Mouse (Mus musculus) neutrophil, adult 5-6 weeks (primary cell): ENCODE results near the gene Arpc1a. TPM values are rescaled to one million over a fixed set of nuclear protein-coding genes. Genes with fewer than 3 reads are reported as not detected.
"Not testable (repeated sequence)": the region's sequence is repeated elsewhere in the genome, so short reads cannot be mapped to it uniquely, and the experiment has no call there.

Experiments used
- ATAC-seq: fragments of 151-379, 151-347 bp; 2 replicates; pipeline ENCODE4 v1.8.0; 2017; ENCODE audit warnings: mild to moderate bottlenecking, moderate TSS enrichment; ENCODE audit not compliant: insufficient number of reproducible peaks, poor library complexity, low FRiP score, severe bottlenecking; ENCODE audit errors: extremely low read depth
- total RNA-seq: library from RNA; stranded (forward); fragments of 200-1000 nt; gene quantifications from 2 replicates; pipeline ENCODE4 v1.2.3, GENCODE M21; 2017

Arpc1a gene
- total RNA-seq: 71.2 and 79.7 TPM in 2 replicates

DNA sequence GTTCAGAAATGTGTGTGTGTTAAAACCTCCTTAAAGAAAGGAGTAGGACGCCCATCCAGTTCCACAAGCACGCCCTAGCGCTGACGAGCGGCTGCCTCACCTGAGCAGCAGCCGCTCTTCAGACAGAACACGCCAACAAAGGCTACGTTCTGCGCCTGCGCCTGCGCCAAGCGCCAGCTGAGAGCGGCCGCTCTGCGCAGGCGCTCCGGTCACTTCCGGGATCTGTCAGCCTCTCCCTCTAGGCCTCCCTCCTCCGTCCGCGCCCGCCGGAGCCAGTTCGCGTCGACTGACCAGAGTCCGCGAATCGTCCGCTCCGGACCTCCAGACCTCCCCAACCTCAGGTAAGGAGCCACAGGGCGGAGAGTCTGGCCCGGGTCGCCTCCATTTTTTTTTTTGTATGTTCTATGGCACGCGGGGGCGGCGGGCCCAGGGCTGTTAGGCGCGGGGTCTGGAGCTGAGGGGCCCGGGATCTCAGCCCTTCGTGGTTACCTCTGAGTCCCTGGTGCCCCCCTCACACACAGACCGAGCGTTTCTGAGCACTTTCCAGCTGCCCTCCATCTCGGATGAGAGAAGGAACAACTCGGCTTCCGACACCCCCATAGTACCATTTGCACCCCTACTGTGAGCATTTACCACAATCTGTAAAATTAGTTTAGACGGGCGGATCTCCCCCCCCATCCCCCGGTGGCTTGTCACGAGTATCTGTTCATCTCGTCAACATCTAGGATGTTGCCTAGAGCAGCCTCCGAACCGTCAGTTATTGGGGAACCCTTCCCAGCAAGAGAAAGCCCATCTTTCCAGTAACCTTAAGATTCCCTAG, at the start of gene Arpc1a, which contains the start of gene Kpna7:
Gene Arpc1a, plus strand, starts transcription at position 199 of the 820 bp plus-strand sequence.
Gene Kpna7, minus strand, starts transcription at position 399 of the 820 bp plus-strand sequence.
- peak; percentile 92 for ATAC-seq

- no peak for ATAC-seq
These were observed 42.0 kb upstream of the Arpc1a start for GRCm38 (mm10) chr5:145041628-145042027.

- ATAC-seq: not testable (repeated sequence)
These were observed 40.9 kb upstream of the Arpc1a start, which contains the start of gene 1700018F24Rik for GRCm38 (mm10) chr5:145042690-145043089. 1700018F24Rik (plus strand) TSS chr5:145042990.

DNA sequence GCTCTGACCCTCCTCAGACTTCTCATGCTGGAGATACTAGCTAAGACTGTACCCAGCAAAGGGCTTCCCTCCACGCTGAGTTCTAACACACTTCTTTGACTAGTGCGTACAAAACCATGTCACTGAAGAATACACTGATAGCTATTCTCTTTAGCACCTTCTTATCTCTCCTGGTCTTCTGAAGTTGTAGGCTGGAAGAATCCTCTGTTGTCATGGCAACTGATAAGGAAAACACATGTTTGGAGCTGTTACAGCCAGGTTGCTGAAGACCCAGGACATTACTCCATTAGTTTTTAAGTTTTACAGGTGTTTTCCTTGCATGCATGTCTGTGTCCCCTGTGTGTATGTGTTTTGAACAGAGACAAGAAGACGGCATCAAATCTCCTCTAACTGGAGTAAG, 29.4 kb upstream of the Arpc1a start:
- not testable (repeated sequence) for ATAC-seq

DNA sequence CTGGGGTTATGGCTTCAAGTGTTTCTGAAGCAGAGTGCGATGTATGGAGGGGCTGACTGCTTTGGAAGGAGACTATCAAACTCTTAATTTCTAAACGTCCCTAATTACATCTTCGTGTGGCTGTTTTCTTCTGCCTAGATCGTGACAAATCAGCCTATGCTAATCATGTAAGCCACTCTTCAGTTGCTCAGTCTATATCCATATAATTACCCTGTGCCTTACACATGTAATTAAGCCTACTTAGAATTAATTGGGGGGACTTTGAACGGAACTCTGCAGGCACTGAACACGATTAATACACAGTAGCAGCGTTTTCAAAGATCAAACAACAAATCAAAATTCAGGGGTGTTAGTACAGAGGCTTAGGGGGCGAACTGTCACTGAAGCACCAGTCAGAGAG, 25.7 kb upstream of the Arpc1a start:
- no peak for ATAC-seq

DNA sequence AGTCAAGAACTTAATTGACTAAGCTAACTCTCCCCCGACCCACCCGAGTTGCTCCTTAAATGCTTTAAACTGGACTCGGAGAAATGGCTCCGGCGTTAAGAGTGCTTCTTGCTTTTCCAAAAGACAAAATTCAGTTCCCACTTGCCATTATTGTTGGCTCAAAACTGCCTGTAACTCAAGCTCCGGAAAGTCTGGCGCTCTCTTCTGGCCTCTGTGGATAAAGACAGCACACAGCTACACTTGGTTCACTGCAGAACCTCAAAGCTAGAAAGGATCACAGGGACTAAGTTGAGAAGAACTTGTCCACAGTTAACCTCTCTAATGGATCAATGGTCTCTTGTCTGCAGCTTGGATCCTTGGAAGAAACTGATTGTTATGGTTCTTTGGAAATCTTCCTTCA, 24.9 kb upstream of the Arpc1a start:
- no peak for ATAC-seq

DNA sequence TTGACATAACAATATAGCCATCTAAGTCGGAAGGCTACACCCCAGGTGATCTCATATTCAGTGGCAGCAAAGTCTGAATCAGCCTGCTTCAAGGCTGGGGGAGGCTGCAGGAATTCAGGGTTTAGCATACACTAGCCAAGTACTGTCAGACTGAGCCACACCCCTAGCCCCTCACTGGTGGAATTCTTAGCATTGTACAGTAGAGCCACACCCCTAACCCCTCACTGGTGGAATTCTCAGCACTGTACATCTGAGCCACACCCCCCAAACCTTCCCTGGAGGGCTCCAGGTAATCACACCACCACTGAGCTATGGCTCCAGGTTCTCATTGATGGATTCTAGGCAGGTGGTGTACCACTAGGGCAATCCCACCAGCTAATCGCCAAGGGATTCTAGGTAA, 24.1 kb upstream of the Arpc1a start:
- ATAC-seq: no peak

DNA sequence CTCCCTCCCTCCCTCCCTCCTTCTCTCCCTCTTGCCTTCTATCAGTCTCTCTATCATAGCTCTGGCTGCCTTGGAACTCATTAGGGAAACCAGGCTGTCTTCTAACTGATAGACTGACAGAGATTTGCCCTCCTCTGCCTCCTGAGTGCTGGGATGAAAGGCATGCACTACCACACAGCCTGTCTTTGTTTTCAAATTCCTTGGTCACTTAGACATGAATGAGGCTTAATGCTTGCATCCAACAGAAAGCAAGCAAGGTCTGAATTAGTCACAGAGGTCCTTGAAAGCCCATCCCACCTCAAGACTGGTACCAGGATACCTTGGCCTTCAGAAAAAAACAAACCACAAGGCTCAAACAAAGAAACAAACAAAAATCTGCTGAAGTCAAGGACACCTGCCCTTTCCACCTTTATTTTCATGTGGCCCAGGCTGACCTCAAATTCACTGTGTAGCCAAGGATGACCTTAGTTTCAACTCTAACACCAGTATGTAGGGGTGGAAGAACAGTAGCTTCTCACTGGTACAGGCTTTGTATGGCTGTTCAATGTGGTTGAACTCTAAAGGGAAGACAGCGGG, 18.8 kb upstream of the Arpc1a start:
- no peak for ATAC-seq

GRCm38 (mm10) chr5:145068863-145069262, 14.8 kb upstream of the Arpc1a start:
- ATAC-seq: no peak

- ATAC-seq: peak; percentile 72
These were observed 13.9 kb upstream of the Arpc1a start for GRCm38 (mm10) chr5:145069707-145070106.

- no peak for ATAC-seq
These were observed 12.3 kb upstream of the Arpc1a start for GRCm38 (mm10) chr5:145071342-145071741.

DNA sequence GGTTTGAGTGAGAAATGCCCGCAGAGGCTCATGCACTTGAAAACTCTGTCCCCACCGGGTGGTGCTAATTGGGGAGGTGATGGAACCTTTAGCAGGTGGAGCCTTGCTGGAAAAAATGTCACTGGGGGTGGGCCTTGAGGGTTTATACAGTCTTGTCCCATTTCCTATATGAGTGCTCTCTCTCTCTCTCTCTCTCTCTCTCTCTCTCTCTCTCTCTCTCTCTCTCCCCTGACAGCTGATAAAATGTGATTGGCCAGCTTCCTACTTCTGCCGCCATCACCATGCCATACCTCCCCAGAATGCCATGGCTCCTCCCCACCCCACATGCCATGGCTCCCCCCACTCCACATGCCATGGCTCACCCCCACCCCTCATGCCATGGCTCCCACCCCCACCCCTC, 8.5 kb upstream of the Arpc1a start:
- ATAC-seq: no peak

DNA sequence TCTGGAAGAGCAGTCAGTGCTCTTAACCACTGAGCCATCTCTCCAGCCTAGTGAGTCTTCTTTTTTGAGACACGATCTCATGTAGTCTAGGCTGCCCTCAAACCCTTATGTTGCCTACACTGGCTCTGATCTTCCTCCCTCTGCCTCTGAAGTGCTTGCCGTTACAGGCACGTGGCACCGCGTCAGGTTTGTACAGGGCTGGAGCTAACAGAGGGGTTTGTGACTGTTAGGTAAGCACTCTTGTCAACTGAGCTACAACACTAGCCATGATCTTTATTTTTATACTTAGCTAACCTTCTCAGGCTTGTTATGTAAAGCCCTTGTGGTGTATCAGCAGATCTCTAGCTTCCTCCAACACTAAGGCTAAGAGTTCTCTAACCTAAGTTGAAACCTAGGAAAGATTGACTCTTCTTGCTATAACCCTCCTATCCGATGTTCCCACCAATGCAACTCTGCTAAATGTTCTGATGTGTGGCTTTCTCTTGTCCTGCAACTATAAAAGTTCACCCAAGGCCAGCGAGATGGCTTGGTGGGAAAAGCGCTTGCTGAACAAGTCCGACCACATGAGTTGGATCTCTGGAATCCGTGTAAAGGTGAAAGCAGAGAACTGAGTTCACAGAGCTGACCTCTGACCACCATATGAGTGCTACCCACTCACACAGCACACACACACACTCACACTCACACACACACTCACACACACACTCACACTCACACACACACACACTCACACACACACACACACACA, 1.6 kb upstream of the Arpc1a start:
- ATAC-seq: no peak

DNA sequence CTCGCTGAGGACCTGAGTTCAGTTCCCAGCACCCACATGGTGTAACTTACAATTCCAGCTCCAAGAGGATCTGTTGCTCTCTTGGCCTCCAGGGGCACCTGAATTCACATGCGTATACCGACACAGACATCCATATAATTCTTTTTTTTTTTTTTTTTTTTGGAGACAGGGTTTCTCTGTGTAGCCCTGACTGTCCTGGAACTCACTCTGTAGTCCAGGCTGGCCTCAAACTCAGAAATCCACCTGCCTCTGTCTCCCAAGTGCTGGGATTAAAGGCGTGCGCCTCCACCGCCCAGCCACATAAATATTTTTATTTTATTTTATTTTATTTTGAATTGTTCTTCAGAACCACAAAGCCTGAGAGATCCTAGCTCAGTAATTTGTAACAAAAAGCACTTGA, 429 bp upstream of the Arpc1a start:
- not testable (repeated sequence) for ATAC-seq

GRCm38 (mm10) chr5:145084822-145085221, 1.2 kb downstream of the Arpc1a start:
- ATAC-seq: no peak

GRCm38 (mm10) chr5:145088186-145088585, 4.6 kb downstream of the Arpc1a start:
- ATAC-seq: no peak

DNA sequence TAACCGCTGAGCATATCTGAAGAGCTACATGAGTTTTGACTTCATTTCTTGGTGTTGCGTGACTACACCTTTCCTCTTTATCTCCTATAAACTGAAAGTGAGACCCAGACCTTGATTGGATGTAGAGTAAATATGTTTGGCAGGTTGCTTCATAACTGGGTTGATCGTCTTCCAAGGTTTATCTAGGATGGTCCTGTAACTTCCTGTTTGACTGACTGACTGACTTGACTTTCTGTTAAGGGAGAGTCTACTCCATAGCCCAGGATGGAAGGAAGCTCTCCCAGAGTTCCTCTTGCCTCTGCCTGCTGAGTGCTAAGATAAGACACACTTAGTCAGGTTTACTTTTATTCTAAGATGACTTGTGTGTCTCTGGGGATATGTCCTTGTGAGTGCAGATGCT, 6.2 kb downstream of the Arpc1a start:
- no peak for ATAC-seq

DNA sequence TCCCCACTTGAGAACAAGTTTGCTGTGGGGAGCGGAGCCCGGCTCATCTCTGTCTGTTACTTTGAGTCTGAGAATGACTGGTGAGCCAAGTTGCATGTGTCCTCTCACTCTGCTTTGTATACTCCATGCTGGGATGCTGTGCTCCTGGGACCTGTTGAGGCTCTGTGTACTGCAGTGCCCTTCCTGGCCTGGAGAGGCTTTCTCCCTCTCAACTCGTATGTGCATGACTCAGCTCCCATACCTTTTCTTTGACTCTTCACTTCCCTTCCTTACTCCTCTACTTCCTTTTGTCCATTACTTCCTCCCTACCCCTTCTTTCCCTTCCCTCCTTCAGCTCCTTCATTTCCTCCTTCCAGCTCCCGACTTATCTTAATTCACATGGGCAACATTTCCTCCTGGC, 12.6 kb downstream of the Arpc1a start:
- no peak for ATAC-seq

GRCm38 (mm10) chr5:145098340-145098821, 14.8 kb downstream of the Arpc1a start:
- peak; percentile 32; the same call in 1 of the 2 replicates for ATAC-seq
